Mouse (Mus musculus) megakaryocyte-erythroid progenitor cell, adult 5-6 weeks (primary cell): ENCODE measurements around the gene Fam241a. TPM values are rescaled to one million over a fixed set of nuclear protein-coding genes. Genes with fewer than 3 reads are reported as not detected.

Source experiments
- ATAC-seq: replicated peaks from 2 replicates; pipeline ENCODE4 v1.8.0; 2016; ENCODE audit warnings: mild to moderate bottlenecking, inconsistent platforms; ENCODE audit not compliant: severe bottlenecking, poor library complexity, low FRiP score, low TSS enrichment
- total RNA-seq, 2 experiments: library from RNA; stranded (forward) in 1 of 2; stranded (reverse) in 1 of 2; fragments of 200-1000, 215-1000 nt in 1 of 2; fragments of >200 nt in 1 of 2; fragmentation: Nextera tagmentation in 1 of 2; gene quantifications; 2 replicates each; pipeline ENCODE4 v1.2.3; 2014 to 2017

Gene Fam241a
- total RNA-seq, 2 experiments from 2014 or later, result 54.1 to 72.8 TPM

DNA sequence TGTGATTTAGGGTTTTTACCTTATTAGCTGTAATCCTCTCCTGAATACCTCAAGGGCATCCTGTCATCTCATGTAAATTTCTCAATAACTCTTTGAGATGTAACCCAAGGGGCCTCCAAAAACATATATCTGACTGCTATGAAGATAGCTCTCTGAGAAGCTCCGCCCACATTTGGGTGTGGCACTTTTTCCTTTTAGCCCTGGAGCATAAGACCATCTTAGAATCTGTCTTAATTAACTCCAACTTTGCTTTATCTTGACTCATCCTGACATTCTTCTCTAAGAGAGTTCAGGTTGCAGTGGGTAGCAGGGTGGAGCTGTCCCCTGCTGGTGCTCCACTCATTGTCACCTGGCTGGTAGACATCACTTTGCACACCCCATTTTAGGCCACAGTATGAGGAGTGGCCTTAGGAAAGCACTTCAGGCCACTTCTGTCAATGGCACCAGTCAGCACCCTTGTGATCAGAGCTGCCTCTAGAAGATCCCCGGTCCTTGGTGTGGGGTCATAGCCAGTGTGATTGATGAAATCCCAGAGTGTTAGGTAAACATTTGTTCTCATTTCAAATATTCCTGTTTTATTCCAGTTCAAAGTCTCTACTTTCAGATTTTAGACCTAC lies 52.7 kb downstream of the Fam241a start:
- peak; percentile 31 for ATAC-seq

DNA sequence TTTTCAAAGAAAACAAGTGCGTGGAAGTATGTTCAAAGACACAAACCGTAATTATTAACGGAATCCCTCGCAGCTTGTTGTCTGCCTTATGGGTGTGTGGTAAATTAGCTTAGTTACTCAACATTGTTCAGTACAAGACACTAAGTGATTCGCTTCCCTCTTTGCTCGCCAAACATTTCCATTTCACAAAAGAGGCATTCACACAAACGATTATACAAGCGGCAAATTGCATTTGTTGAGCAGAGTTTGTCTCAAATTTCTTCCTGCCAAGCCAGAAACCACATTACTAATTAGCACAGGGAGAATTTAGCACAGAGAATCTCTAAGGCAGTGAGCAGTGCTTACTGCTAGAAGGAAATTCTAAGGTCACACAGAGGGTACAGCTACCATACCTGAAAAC lies 54.2 kb downstream of the Fam241a start:
- no peak for ATAC-seq

DNA sequence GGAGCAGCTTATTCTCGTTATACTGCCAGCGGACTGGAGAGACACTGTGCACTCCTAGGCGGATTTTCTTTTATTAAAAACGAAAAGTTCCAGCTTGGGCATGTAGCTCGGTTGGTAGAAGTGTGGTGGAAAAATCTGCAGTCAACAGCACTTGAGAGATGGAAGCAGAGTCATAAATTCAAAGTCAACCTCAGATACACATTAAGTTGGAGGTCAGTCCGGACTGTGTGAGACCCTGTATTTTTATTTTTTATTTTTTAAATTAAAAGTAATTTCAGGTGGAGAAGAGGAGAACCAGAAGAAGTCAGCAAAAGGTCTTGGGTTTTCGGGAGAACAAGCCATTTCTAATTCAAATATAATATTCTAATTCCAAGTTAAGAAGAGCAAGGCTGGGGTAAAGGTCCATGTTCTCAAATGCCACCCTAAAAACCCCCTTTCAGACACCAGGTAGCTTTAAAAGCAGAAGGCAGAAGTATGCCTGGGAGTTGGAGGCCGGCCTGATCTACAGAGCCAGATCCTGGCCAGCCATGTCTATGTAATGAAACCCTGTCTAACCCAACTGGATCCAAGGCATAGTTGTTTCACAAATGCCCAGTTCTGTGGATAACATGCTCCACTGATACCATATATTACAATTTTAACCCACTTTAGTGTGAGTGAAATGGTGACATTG lies 58.0 kb downstream of the Fam241a start:
- peak; percentile 3; the same call in 1 of the 2 replicates for ATAC-seq

DNA sequence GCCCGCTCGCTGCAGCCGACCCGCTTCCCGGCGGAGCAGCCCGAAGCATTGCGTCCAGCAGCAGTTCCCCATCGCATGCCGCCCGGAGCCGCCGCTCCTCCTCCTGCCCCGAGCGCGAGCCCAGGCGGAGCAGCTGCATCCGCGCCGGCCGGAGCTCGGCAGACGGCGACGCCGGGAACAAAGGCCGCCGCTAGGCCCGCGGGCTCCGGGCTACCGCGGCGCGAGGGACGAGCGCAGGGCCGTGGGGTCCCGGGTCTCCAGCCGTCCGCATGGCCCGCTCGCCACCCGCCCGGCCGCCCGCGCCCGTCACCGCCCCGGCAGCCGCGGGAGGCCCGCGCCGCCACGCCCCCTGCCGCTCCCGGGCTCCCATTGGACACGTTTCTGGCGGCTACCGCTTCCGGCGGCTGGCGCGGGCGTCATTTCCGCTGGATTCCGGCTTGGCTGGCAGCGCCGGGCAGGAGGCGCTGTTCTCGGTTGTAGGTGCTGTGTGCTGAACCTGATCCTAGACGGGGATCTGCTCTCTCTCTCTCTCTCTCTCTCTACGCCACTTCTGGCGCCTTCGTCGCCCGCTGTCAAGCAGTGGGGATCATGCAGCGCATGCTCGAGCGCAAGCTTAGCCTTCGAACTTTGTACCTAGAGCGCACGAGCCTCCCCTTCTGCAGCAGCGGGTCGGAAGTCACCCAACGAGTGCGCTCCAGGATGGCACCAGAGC lies 58.8 kb downstream of the Fam241a start, which contains the start of gene Ap1ar:
Gene Ap1ar (minus strand): TSS at position 370 of the 712 bp plus-strand sequence.
- ATAC-seq, result peak; percentile 96

DNA sequence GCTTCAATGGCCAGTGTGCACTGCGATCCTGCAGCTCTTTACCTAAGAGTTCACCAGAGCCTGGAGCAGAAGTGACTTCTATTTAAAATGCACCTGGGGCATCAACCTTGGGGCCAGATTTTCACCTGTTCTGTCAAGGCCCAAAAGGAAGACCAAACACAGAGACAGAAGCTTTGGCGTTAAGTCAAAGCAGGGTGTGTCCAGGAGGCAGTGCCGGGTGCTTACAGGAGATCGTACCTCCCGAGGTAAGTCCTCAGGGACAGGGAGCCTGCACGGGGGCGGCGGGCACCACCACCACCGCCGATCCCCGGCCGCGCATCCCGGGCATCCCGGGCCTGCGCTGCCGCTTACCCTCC lies 59.3 kb downstream of the Fam241a start:
- 0 out of 2 replicates have a peak, but pooled peaks have one; percentile 2 for ATAC-seq

DNA sequence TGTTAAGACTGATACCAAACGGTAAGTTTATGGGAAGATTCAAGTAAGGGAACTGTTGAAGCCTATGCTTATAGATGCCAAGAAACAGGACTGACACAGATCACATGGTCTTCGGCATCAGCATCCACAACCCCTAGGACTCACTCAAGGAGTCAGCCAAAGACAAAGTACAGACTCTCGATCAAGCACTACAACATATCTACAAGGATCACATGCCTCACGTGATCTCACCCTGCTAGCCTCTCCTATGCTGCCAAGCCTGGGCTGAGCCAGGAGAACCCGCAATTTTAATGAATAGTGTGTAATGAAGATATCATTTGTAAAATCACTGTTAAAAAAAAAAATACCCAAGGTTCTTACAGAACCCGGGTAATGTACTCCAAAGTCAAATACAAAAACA lies 60.5 kb downstream of the Fam241a start:
- peak; percentile 54 for ATAC-seq

DNA sequence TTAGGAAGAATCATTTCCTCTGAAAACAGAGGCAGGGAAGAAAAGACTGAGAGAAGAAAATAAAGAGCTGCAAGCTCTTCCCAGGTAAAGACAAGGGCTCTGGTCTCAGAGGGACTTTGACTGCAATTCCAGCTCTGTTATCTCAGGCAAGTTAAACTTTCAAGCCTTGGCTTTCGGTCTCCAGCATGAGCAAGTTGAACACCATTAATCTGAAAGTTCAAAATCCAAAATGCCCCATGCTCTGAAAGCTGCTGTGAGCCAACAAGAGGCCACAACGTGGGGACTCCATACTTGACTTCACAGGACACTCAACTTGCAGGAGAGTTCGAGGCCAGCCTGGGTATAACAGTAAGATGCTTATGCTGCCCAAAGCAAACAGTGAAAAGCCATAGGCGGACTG lies 62.1 kb downstream of the Fam241a start:
- no peak for ATAC-seq

DNA sequence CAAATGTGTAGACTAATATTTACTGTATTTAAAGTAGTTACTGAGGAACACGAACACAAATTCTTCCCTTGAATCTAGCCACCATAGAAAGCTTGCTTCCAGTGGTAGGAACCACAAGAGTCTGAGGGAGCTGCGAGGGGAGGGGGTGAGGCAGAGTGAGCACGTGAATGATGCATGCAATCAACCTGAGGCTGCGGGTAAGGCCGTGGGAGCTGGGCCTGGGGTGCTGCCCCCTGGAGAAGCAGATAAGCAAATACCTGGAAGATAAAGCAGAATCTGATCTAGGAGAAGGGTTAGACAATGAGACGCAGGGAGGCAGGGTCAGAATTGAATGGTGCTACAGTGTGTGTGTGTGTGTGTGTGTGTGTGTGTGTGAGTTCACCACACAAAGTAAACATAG lies 65.0 kb downstream of the Fam241a start:
- ATAC-seq, result no peak; the same call in 1 of the 2 replicates

DNA sequence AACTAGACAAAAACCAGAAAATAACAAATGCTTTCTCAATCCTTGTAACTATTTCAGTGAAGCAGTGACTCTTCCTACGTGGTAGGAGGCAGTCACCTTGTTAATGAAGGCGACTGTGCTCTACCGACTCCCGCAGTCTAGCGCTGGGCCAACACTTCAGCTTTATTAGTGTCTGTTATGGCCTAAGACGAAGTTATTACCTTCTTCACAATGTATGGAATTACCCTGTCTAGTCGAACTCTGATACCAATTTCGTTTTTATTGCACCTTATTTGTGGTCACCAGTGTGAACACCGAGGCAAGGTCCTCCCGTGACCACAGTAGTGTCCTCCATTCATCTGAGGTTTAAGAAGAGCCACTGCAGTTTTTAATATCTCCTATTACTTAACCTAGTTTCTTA lies 65.9 kb downstream of the Fam241a start:
- no peak for ATAC-seq

DNA sequence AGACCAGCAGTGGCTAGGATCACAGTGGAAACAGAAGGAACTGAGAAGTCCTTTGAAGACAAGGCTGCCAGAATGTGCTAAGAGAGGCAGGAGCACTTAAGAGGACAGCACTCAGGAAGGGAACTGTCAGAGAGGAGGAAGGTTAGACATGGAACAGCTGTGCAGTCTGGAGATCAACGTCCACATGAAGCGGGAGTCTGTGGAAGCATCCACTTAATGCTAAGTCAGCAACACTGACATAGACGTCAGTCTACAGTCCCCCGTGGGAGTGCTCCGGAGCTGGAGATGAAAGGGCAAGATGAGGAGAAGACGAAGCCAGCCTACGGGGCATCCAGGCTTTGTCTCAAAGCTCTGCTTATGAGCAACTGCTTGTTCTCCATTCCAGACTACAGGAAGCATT lies 69.0 kb downstream of the Fam241a start:
- ATAC-seq, result no peak

DNA sequence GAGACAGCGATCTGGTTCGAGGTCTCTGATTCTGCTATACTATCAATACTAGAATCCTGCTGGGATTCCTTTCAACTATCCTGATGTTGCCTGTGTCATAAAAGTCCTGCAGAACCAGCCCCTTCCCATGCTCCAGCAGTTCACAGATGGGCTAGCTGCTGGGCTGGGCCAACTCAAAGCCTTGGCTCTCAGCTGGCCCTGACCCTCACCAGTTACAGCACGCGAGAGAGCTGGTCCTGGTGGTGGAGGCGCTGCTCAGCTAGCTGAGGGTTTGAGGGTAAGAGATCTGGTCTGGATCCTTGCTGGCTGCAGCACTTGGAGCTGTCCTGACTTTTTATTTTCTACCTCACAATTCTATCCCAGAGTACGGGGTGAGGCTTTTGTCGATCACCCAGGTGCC lies 69.6 kb downstream of the Fam241a start:
- no peak for ATAC-seq

DNA sequence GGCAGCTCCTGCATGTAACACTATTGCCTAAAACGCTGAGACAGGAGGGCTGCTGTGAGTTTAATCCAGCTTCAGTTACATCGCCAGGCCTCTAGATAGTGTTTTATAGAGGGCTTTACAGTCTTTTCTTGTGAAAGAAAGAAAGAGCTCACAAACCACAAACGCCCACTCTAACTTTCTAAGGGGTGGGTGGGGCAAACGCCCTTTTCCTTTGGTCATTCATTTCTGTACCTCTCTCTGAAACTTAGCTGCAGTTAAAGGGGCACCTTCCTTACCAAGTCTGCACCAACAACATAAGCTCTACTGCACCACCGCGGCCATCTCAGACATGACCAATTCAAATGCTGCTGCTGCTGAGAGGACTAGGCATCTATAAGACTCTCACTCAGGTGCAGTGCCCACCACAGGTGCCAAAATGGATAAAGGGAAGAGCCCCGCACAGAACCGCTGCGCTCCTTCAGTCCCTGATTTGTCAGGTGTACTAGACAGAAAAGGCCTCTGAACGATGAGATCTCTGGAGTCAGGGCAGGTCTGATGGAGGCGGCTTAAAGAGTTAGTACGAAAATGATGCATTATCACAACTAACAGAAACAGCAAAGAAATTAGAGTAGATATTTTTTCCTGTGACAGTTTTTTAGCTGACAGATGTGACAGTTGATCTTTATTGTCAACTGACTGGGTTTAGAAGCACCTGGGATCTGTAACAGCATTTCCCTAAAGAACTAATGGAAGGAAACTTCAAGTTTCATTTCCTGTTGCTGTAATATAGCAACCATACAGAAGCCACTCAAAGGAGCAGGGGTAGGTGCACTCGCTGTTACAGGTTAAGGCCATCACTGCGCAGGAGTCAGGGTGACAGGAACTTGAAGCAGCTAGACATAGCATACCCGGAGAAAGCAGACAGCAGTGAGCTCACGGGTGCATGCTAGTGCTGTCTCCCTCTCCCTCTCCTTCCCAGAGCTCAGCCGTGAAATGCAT lies 71.9 kb downstream of the Fam241a start:
- ATAC-seq, result peak; percentile 50

DNA sequence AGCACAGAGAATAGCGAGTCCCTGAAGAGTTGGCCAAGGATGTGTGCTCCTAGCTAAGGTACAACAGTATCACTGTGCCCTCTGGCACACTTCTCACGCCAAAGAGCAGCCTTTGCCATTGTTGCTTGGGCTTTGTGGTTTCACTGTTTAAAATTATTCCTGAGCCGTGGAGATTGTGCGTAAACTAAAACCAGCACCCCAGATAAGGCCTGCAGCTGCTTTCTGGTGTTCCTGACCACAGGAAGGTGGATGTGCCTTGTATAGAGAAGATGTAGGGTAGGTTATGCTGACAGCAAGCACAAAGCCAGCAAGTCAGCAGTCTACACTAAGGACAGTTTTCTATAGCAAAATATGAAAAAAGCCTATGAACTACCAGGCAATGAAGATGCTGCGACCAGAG lies 74.9 kb downstream of the Fam241a start:
- ATAC-seq, result peak; percentile 68

DNA sequence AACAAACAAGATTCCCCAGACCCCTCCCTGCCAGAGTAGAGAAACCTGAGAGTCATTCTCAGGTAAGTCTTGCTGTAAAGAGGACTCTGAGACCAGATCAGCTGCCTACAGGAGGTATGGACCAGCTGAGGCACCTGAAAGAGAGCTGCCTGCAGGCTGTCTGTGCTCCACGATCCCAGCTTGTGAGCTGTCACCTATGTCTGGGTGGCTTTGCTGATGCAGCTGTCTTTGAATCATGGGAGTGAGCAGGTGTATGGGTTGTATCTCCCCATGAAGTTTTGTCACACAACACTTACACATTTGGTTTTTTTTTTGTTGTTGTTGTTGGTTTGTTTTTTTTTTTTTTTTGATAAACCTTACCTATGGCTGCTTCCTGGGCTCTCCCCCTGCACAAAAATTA lies 75.7 kb downstream of the Fam241a start:
- ATAC-seq, result no peak

Other genes with a start within 250 kb of the Fam241a start
- 2.5 and 5.7 TPM in 2 replicates for gene Alpk1, start 115.8 kb downstream of the Fam241a start, total RNA-seq (2014; fragmentation: Nextera tagmentation)
- 3.7 and 6.8 TPM in 2 replicates for gene Alpk1, start 115.8 kb downstream of the Fam241a start, total RNA-seq (2017)
- 34.5 and 36.0 TPM in 2 replicates for gene Tifa, start 106.5 kb downstream of the Fam241a start, total RNA-seq (2014; fragmentation: Nextera tagmentation)
- gene Tifa, start 106.5 kb downstream of the Fam241a start, total RNA-seq (2017), result 32.1 and 34.1 TPM in 2 replicates
- 93.2 and 102 TPM in 2 replicates for gene Ap1ar, start 58.8 kb downstream of the Fam241a start, total RNA-seq (2014; fragmentation: Nextera tagmentation)
- 109 and 114 TPM in 2 replicates for gene Ap1ar, start 58.8 kb downstream of the Fam241a start, total RNA-seq (2017)